Mouse (Mus musculus) hindbrain, embryonic 13.5 days (tissue): Measurements from ENCODE around the gene Mast2. TPM values are rescaled to one million over a fixed set of nuclear protein-coding genes. Genes with fewer than 3 reads are reported as not detected.

Source experiments
- ATAC-seq: fragments of 200-750 bp; cut with Nextera tagmentation; 2 replicates; pipeline ENCODE4 v1.8.0; 2017; ENCODE audit warnings: moderate TSS enrichment; ENCODE audit not compliant: low FRiP score
- H3K27ac ChIP-seq: fragments of 300-500 bp; sonication (generic); 2 replicates; pipeline ENCODE4 v1.5.1; 2015; ENCODE audit warnings: inconsistent platforms, mild to moderate bottlenecking, moderate library complexity
- H3K27me3 ChIP-seq: fragments of 300-500 bp; sonication (generic); 2 replicates; pipeline ENCODE4 v1.6.1; 2015; ENCODE audit warnings: mild to moderate bottlenecking, inconsistent platforms
- H3K36me3 ChIP-seq: fragments of 300-500 bp; sonication (generic); 2 replicates; pipeline ENCODE4 v1.6.1; 2015; ENCODE audit warnings: mild to moderate bottlenecking, inconsistent platforms
- H3K4me1 ChIP-seq: fragments of 300-500 bp; sonication (generic); replicated peaks from 2 replicates; pipeline ENCODE4 v1.6.1; 2015; ENCODE audit warnings: inconsistent platforms
- H3K4me2 ChIP-seq: fragments of 300-500 bp; sonication (generic); 2 replicates; pipeline ENCODE4 v1.6.1; 2015; ENCODE audit warnings: inconsistent platforms, mild to moderate bottlenecking, moderate library complexity
- H3K4me3 ChIP-seq: fragments of 300-500 bp; sonication (generic); 2 replicates; pipeline ENCODE4 v1.5.1; 2015; ENCODE audit warnings: mild to moderate bottlenecking, inconsistent platforms
- H3K9ac ChIP-seq: fragments of 300-500 bp; sonication (generic); 2 replicates; pipeline ENCODE4 v1.6.1; 2015; ENCODE audit warnings: mild to moderate bottlenecking, inconsistent platforms
- H3K9me3 ChIP-seq: fragments of 300-500 bp; sonication (generic); 2 replicates; pipeline ENCODE4 v1.6.1; 2016; ENCODE audit warnings: inconsistent platforms
- WGBS: fragments of 180-500 bp; shearing (Covaris S2); methylation state at CpG from one replicate; pipeline ENCODE4 v1.1.7; 2015; 5-methylcytosine and 5-hydroxymethylcytosine counted together
- polyA plus RNA-seq: library from polyadenylated mRNA; unstranded; fragments of >200 nt; fragmentation: Nextera tagmentation; extraction: Ambion mirVana; gene quantifications from 2 replicates; pipeline ENCODE4 v1.2.1, GENCODE M21; 2015

The Mast2 gene
- polyA plus RNA-seq, 1 experiment from 2014 or later: 35.3 TPM

DNA sequence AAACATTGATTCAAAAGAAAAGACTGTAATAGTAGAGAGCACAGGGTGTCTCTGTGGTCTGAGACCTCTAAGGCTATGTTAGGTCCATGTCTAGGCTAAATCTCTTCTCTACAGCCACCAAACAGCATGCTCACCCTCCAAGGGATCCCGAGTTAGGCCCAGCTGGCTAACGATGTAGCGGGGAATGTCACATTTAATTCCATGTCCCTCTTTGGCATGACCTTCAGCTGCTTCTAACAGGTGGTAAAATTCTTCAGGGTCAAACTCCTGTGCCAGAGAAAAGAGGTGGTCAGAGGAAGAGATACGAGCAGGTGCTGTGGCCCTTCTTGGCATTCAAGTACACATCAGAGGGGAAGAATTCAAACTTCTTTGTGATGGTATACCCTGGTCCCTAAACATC, 146.4 kb downstream of the Mast2 start:
- Histone ChIP-seq H3K4me2 (no peak overlapping the region), H3K9me3 (no peaks in the 10 kb centered on the region), H3K9ac (no peak overlapping the region), H3K27ac (no peak overlapping the region), H3K4me3 (no peak overlapping the region), H3K36me3 (peaks cover 96% of the 10 kb centered on the region), H3K27me3 (no peaks in the 10 kb centered on the region), H3K4me1 (no peaks in the 10 kb centered on the region)
- 94% methylated on average over 4 of the region's 4 CpGs for WGBS
- no peak for ATAC-seq

DNA sequence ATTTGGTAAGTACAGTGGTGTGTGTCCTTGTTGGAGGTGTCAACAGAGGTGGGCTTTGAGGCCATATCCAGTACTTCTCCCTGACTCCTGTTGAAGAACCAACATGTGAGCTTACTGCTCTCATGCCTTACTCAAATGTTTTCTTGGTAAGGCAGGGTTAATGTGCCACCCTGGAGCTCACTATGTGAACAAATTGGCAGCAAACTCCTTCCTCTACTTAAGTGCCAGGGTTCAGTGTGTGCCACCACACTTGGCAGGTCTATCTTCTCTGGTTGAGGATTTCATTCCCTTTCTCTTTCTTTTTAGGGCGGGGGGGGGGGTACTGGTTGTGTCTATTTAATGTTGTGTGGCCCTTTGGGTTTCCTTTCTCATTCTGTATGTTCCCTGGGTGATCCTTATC, 159.4 kb downstream of the Mast2 start:
- Histone ChIP-seq H3K4me2 (no peak overlapping the region), H3K36me3 (peaks cover 67% of the 10 kb centered on the region), H3K27me3 (no peaks in the 10 kb centered on the region), H3K4me3 (no peak overlapping the region), H3K9me3 (no peaks in the 10 kb centered on the region), H3K9ac (no peak overlapping the region), H3K4me1 (no peaks in the 10 kb centered on the region), H3K27ac (no peak overlapping the region)
- WGBS: 25% methylated on average over 1 of the region's 1 CpGs
- ATAC-seq: no peak

DNA sequence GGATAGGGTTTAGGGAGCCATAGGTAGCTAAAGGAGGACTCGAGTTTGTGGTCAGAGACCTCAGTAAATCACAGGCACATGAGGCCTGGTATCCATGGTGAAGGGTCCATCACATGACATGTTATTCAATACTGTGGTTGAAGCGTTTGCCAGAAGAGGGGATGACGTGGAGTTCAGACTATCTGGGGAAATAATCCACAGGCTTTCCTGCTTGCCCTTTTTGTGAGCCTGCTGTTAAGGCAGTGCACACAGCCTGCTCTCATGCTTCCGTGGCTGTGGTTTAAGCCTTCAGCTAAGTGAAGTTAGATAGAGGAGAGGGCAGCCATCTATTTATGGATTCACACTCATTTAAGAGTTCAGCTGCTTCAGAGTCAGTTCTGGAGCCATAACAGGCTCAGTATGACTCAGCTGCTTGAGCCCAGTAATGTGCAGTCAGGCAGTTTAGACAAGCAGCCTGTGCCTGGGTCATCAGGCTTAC, 163.1 kb downstream of the Mast2 start:
- 66% methylated on average over 4 of the region's 4 CpGs for WGBS

DNA sequence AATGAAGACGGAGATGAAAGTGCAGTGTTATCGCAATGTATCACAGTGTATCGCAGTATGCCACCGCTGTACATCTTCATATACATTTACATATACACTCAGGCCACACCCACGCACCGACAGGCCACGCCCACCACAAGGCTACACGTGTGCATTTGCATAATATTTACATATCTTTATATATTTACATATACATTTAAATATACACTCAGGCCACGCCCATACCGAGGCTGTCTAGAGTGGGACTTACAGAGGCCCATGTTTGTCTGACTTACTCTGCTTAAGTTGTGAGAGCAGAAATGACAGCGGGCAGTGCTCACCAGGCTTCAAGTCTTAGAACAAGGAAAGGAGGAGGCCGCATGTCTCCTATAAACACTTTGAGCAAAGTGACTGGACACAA, 170.7 kb downstream of the Mast2 start:
- Histone ChIP-seq H3K4me3 (no peak overlapping the region), H3K9ac (no peak overlapping the region), H3K9me3 (no peaks in the 10 kb centered on the region), H3K4me1 (no peaks in the 10 kb centered on the region), H3K27ac (no peak overlapping the region), H3K36me3 (peaks cover 77% of the 10 kb centered on the region), H3K4me2 (no peak overlapping the region), H3K27me3 (no peaks in the 10 kb centered on the region)
- 90% methylated on average over 12 of the region's 12 CpGs for WGBS
- no peak for ATAC-seq

More for the DNA sequence above, 163.1 kb downstream of the Mast2 start:
- H3K4me3 ChIP-seq: no peak overlapping the region
- no peak overlapping the region for H3K27ac ChIP-seq
- no peaks in the 10 kb centered on the region for H3K27me3 ChIP-seq
- no peak overlapping the region for H3K4me2 ChIP-seq
- no peak overlapping the region for H3K9ac ChIP-seq
- ATAC-seq: no peak
- H3K9me3 ChIP-seq: no peaks in the 10 kb centered on the region
- no peaks in the 10 kb centered on the region for H3K4me1 ChIP-seq
- peaks cover 57% of the 10 kb centered on the region for H3K36me3 ChIP-seq

DNA sequence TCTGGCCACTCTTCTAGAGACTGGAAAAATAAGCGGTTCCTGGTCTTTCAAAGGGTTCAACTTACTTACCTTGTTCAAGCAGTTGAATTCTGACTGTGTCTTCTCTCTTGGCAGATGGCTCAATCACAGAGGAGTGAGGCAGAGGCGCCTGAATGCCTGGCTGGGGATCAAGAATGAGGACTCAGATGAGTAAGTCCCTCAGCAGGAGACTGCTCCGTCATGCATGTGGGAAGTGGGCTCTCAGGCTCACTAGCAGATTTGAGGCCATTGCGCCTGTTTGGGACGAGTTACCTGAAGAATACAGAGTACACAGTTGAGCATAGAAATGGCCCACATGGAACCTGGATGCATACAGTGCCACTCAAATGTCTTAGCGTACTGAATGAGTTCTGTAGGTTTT, 172.4 kb downstream of the Mast2 start:
- H3K27ac ChIP-seq: no peak overlapping the region
- 89% methylated on average over 6 of the region's 6 CpGs for WGBS
- H3K27me3 ChIP-seq: no peaks in the 10 kb centered on the region
- no peak for ATAC-seq
- no peak overlapping the region for H3K4me3 ChIP-seq
- H3K4me1 ChIP-seq: no peaks in the 10 kb centered on the region
- H3K36me3 ChIP-seq: peaks cover 84% of the 10 kb centered on the region
- no peaks in the 10 kb centered on the region for H3K9me3 ChIP-seq
- no peak overlapping the region for H3K4me2 ChIP-seq
- H3K9ac ChIP-seq: no peak overlapping the region

DNA sequence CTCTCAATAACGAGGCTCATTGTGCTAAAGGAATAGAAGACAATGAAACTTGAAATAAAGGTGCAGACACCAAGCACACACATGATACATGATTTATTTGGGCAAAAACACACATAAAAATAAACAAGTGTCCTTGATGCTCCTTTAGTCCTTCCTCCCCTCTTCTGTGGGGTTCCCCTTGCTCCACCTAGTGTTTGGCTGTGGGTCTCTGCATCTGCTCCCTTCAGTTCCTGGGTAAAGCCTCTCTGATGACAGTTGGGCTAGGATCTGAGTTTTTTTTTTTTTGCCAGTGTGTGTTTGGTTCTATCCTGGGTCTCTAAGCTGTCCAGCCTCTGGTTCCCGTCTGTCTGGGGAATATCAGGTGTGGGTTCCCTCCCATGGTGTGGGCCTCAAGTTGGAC, 181.8 kb downstream of the Mast2 start:
- Histone ChIP-seq H3K9me3 (no peaks in the 10 kb centered on the region), H3K36me3 (peaks cover 59% of the 10 kb centered on the region)
- 80% methylated on average over 2 of the region's 2 CpGs for WGBS

DNA sequence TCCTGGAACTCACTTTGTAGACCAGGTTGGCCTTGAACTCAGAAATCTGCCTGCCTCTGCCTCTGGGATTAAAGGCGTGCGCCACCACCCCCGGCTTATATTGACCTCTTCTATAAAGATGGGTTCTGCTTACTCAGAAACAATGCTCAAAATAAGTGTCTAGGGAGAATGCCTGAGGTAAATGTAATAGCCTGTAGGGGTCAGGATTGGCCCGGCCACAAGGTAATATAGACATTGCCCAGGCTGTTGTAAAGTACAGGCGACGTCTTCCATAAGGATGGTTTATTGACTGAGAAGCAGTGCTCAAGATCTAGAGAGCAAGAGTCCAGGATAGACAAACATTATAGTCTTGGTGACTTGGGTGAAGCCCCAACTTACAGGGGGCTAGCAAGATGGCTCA, 195.8 kb downstream of the Mast2 start:
- H3K27ac ChIP-seq: no peak overlapping the region
- H3K36me3 ChIP-seq: peaks cover 61% of the 10 kb centered on the region
- no peak for ATAC-seq
- H3K4me3 ChIP-seq: no peak overlapping the region
- WGBS: 96% methylated on average over 6 of the region's 6 CpGs
- H3K9me3 ChIP-seq: no peaks in the 10 kb centered on the region
- no peaks in the 10 kb centered on the region for H3K4me1 ChIP-seq
- H3K27me3 ChIP-seq: no peaks in the 10 kb centered on the region
- no peak overlapping the region for H3K9ac ChIP-seq
- H3K4me2 ChIP-seq: no peak overlapping the region

More for the DNA sequence above, 181.8 kb downstream of the Mast2 start:
- Histone ChIP-seq H3K4me1 (no peaks in the 10 kb centered on the region), H3K27ac (no peak overlapping the region), H3K4me2 (no peak overlapping the region), H3K9ac (no peak overlapping the region), H3K27me3 (no peaks in the 10 kb centered on the region), H3K4me3 (no peak overlapping the region)
- no peak for ATAC-seq

Other genes starting within 250 kb of the Mast2 start
- 86.2 and 86.4 TPM in 2 replicates for gene Pik3r3, start 242.6 kb downstream of the Mast2 start, polyA plus RNA-seq
- 12.3 and 14.0 TPM in 2 replicates for gene Ipp, start 43.4 kb upstream of the Mast2 start, polyA plus RNA-seq
- 25.0 and 27.5 TPM in 2 replicates for gene Tmem69, start 91.8 kb upstream of the Mast2 start, polyA plus RNA-seq
- gene Gpbp1l1, start 93.5 kb upstream of the Mast2 start, polyA plus RNA-seq: 18.1 and 18.5 TPM in 2 replicates
- gene Ccdc17, start 132.5 kb upstream of the Mast2 start, polyA plus RNA-seq: 4.8 and 5.4 TPM in 2 replicates
- 109 and 110 TPM in 2 replicates for gene Nasp, start 163.8 kb upstream of the Mast2 start, polyA plus RNA-seq
- gene Akr1a1, start 187.5 kb upstream of the Mast2 start, polyA plus RNA-seq: 666 and 678 TPM in 2 replicates
- gene Prdx1, start 221.4 kb upstream of the Mast2 start, polyA plus RNA-seq: 475 TPM in 2 replicates
- 24.3 and 29.7 TPM in 2 replicates for gene Mmachc, start 244.2 kb upstream of the Mast2 start, polyA plus RNA-seq
- 16.6 and 19.3 TPM in 2 replicates for gene Ccdc163, start 244.3 kb upstream of the Mast2 start, polyA plus RNA-seq